Comparison of ENCODE assay signal across 17 mouse cellular contexts in the genomic region with DNA sequence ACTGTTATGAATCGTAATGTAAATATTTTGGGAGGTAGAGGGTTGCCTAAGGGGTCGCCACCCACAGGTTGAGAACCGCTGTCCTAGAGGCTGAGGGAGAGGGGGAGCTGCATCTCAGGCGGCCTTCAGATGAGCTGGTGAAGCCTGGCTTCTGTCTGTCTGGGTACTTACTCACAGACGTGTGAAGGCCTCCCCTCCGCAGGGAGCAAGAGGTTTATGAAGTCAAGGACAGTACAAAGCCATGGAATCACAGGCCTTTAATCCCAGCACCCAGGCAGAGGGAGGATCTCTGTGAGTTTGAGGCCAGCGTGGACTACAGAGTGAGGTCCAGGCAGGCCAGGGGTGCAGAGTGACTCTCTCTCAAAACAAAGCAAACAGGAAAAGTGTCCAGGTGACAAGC. TPM values are rescaled to one million over a fixed set of nuclear protein-coding genes. Genes with fewer than 3 reads are reported as not detected.
A peak's percentile ranks its signal among the peaks of the same experiment; 100 is the strongest.
DNase-seq lines count a peak whose midpoint lies in the region; ATAC-seq lines count a peak whose summit lies in the region.
"Had no signal": no experiment of that assay in that cellular context is flagged by ENCODE, and none has a peak within 500 bp of the region (broad histone marks: within the 10 kb centered on the region; RNA-seq: fewer than 3 reads in every experiment).

No protein-coding gene starts in this region.

- ATAC-seq in heart, embryonic 16.5 days (replicated peaks; ENCODE audit: extremely low read depth, insufficient read depth, low FRiP score), result peak; percentile 49; the same call in 1 of the 2 replicates
- 0 out of 2 replicates have a peak, but pooled peaks have one; percentile 15 for ATAC-seq in hindbrain, embryonic 15.5 days (ENCODE audit: low FRiP score, low read depth)
- ATAC-seq: forebrain, embryonic 16.5 days; inflammation-experienced regulatory T-cells, adult 6 months had no signal

- no peak overlapping the region for H3K9ac ChIP-seq in heart, embryonic 16.5 days (ENCODE audit: low read length)
- no peak overlapping the region for H3K9ac ChIP-seq in hindbrain, embryonic 15.5 days
- H3K9ac ChIP-seq: kidney, embryonic 15.5 days; lung, embryonic 15.5 days had no signal

- H3K4me3 ChIP-seq in heart, embryonic 16.5 days (ENCODE audit: low read length), result no peak overlapping the region
- H3K4me3 ChIP-seq in hindbrain, embryonic 15.5 days, result no peak overlapping the region
- H3K4me3 ChIP-seq: kidney, embryonic 15.5 days; lung, embryonic 15.5 days had no signal

- peaks cover 8% of the 10 kb centered on the region for H3K4me1 ChIP-seq in heart, embryonic 16.5 days (ENCODE audit: control insufficient read depth, insufficient read depth, low read length)
- peaks cover 12% of the 10 kb centered on the region for H3K4me1 ChIP-seq in hindbrain, embryonic 15.5 days (replicated peaks)
- H3K4me1 ChIP-seq: kidney, embryonic 15.5 days; lung, embryonic 15.5 days had no signal

- WGBS in heart, embryonic 16.5 days, result 60% methylated on average over 7 of the region's 7 CpGs
- 69% methylated on average over 7 of the region's 7 CpGs for WGBS in hindbrain, embryonic 15.5 days

- peak overlapping the region; percentile 38; the same call in 1 of the 2 replicates for H3K27ac ChIP-seq in heart, embryonic 16.5 days (ENCODE audit: low read length)
- no peak overlapping the region for H3K27ac ChIP-seq in hindbrain, embryonic 15.5 days (replicated peaks)
- H3K27ac ChIP-seq: kidney, embryonic 15.5 days; lung, embryonic 15.5 days had no signal

- no peaks in the 10 kb centered on the region for H3K27me3 ChIP-seq in heart, embryonic 16.5 days (ENCODE audit: control insufficient read depth, insufficient read depth, low read length)
- no peaks in the 10 kb centered on the region for H3K27me3 ChIP-seq in hindbrain, embryonic 15.5 days
- H3K27me3 ChIP-seq: CH12.LX; kidney, embryonic 15.5 days; lung, embryonic 15.5 days had no signal

- H3K4me2 ChIP-seq in heart, embryonic 16.5 days (ENCODE audit: low read depth, low read length), result no peak overlapping the region
- no peak overlapping the region for H3K4me2 ChIP-seq in hindbrain, embryonic 15.5 days
- H3K4me2 ChIP-seq: kidney, embryonic 15.5 days; lung, embryonic 15.5 days had no signal

- intact Hi-C loops in heart, postnatal 14 days (cut with DNase I), result no loop called here

- DNase-seq in adrenal gland, adult (ENCODE audit: inconsistent age in 2 of 2, low spot score in 1 of 2), result peak; percentile 68 to 81
- DNase-seq in adrenal gland, postnatal 4 days (ENCODE audit: low spot score in 2 of 2), result no peak
- DNase-seq in heart, postnatal 14 days, result no peak
- peak; percentile 53 for DNase-seq in adrenal gland, adult 8-10 months
- DNase-seq in spleen, postnatal 10 days (ENCODE audit: low spot score in 2 of 2), result no peak
- DNase-seq in embryo, embryonic 9.5 days (ENCODE audit: extremely low spot score), result no peak
- DNase-seq: cerebellum, adult 11 months; liver had no signal

- peaks cover 9% of the 10 kb centered on the region for H3K36me3 ChIP-seq in heart, embryonic 16.5 days (ENCODE audit: control insufficient read depth, insufficient read depth)
- no peaks in the 10 kb centered on the region for H3K36me3 ChIP-seq in hindbrain, embryonic 15.5 days

- H3K9me3 ChIP-seq in heart, embryonic 16.5 days (replicated peaks; ENCODE audit: control insufficient read depth, low read length), result no peaks in the 10 kb centered on the region
- H3K9me3 ChIP-seq in hindbrain, embryonic 15.5 days, result no peaks in the 10 kb centered on the region
- H3K9me3 ChIP-seq: kidney, embryonic 15.5 days; lung, embryonic 15.5 days had no signal

RNA-seq across cellular contexts. Expression of a gene that starts 21.0 kb away (rescaled TPM):
- total RNA-seq in adrenal gland, postnatal 4 days (2021), result 10 to 100 TPM; 13.9 to 14.9 TPM
- 9.6 and 10.5 TPM in 2 replicates for polyA plus RNA-seq in heart, embryonic 16.5 days (2015; fragmentation: Nextera tagmentation; extraction: Ambion mirVana)
- 1 to 10 TPM; 7.5 to 8.6 TPM for total RNA-seq in heart, postnatal 14 days (2021)
- total RNA-seq in adrenal gland, adult 8-10 months (2022), result 10 to 100 TPM; 13.9 to 21.7 (median 19.0) TPM
- 7.6 and 8.1 TPM in 2 replicates for polyA plus RNA-seq in hindbrain, embryonic 15.5 days (2015; fragmentation: Nextera tagmentation; extraction: Ambion mirVana)

RNA-seq across cellular contexts. Expression of a gene that starts 33.5 kb away (rescaled TPM):
- 1 to 10 TPM; 1.4 to 1.5 TPM for total RNA-seq in adrenal gland, postnatal 4 days (2021)
- polyA plus RNA-seq in heart, embryonic 16.5 days (2015; fragmentation: Nextera tagmentation; extraction: Ambion mirVana), result 2.6 and 2.8 TPM in 2 replicates
- total RNA-seq in heart, postnatal 14 days (2021), result 10 to 100 TPM; 11.4 to 12.0 TPM
- 10 to 100 TPM in 2 of 4 experiments, 1 to 10 TPM in 2; 3.3 to 15.4 (median 9.4) TPM for total RNA-seq in adrenal gland, adult 8-10 months (2022)
- 0.45 and 0.51 TPM in 2 replicates for polyA plus RNA-seq in hindbrain, embryonic 15.5 days (2015; fragmentation: Nextera tagmentation; extraction: Ambion mirVana)
- total RNA-seq: common myeloid progenitor, adult 5-6 weeks; megakaryocyte-erythroid progenitor cell, adult 5-6 weeks had no signal

RNA-seq across cellular contexts. Expression of a gene that starts 51.0 kb away (rescaled TPM):
- total RNA-seq in adrenal gland, postnatal 4 days (2021), result 100 to 1,000 TPM; 233 to 289 TPM
- 936 and 979 TPM in 2 replicates for polyA plus RNA-seq in heart, embryonic 16.5 days (2015; fragmentation: Nextera tagmentation; extraction: Ambion mirVana)
- 10 to 100 TPM; 50.0 to 79.2 TPM for total RNA-seq in heart, postnatal 14 days (2021)
- 10 to 100 TPM; 20.9 to 31.8 (median 30.0) TPM for total RNA-seq in adrenal gland, adult 8-10 months (2022)
- polyA plus RNA-seq in hindbrain, embryonic 15.5 days (2015; fragmentation: Nextera tagmentation; extraction: Ambion mirVana), result 5,846 and 6,036 TPM in 2 replicates

Comparison
In these comparisons a context has a peak if more than half of its experiments do, and no peak if none do; other contexts are left out.
1. DNase-seq: peak in adrenal gland, adult (2 of 2) and adrenal gland, adult 8-10 months (single experiment); none in adrenal gland, postnatal 4 days (0 of 2), heart, postnatal 14 days (0 of 2), spleen, postnatal 10 days (0 of 2) and embryo, embryonic 9.5 days (single experiment).